ENCODE assay signal across 8 mouse cellular contexts in genomic region chr5:3543629-3544479, GRCm38 (mm10). TPM values are rescaled to one million over a fixed set of nuclear protein-coding genes. Genes with fewer than 3 reads are reported as not detected.
A peak's percentile ranks its signal among the peaks of the same experiment; 100 is the strongest.
DNase-seq lines count a peak whose midpoint lies in the region; ATAC-seq lines count a peak whose summit lies in the region.

Fam133b (plus strand) TSS chr5:3543833.

- peaks cover 22% of the 10 kb centered on the region for H3K4me1 ChIP-seq in hindbrain, embryonic 12.5 days

- H3K4me2 ChIP-seq in hindbrain, embryonic 12.5 days (replicated peaks), result peak within 1 kb of the TSS; percentile 77

- no peaks in the 10 kb centered on the region for H3K27me3 ChIP-seq in hindbrain, embryonic 12.5 days

- H3K27ac ChIP-seq in hindbrain, embryonic 12.5 days, result peak within 1 kb of the TSS; percentile 89

- H3K36me3 ChIP-seq in hindbrain, embryonic 12.5 days, result no peaks in the 10 kb centered on the region

- peak; percentile 97 for ATAC-seq in hindbrain, embryonic 12.5 days (ENCODE audit: low FRiP score)

- under 1% methylated on average over 80 of the region's 80 CpGs for WGBS in hindbrain, embryonic 12.5 days

- peak; percentile 96 for DNase-seq in MN1 (ENCODE audit: low spot score)
- DNase-seq in cerebellum, adult 9-10 months, result peak; percentile 95
- DNase-seq in frontal cortex, adult 2 months (ENCODE audit: extremely low spot score in 1 of 2, low spot score in 1 of 2), result peak; percentile 84 to 99
- peak; percentile 97 to 98 for DNase-seq in layer of hippocampus, postnatal 14 days (ENCODE audit: low spot score in 2 of 2)
- DNase-seq in lung, postnatal 14 days, result peak; percentile 99
- DNase-seq in retina, adult 2 months (ENCODE audit: low read depth, low spot score), result peak; percentile 80
- peak; percentile 92 to 95 for DNase-seq in thymus, postnatal 36 days

- peak within 1 kb of the TSS; percentile 91 for H3K4me3 ChIP-seq in hindbrain, embryonic 12.5 days

- H3K9me3 ChIP-seq in hindbrain, embryonic 12.5 days (replicated peaks), result no peaks in the 10 kb centered on the region

- H3K9ac ChIP-seq in hindbrain, embryonic 12.5 days, result peak within 1 kb of the TSS; percentile 94

RNA-seq across cellular contexts. Expression of gene Fam133b, which starts in this region (rescaled TPM):
- polyA plus RNA-seq in frontal cortex, adult 2 months (2012; rRNA removed), result 28.5 and 29.1 TPM in 2 replicates
- 32.4 and 35.1 TPM in 2 replicates for polyA plus RNA-seq in hindbrain, embryonic 12.5 days (2016; fragmentation: Nextera tagmentation; extraction: Ambion mirVana)
- 10 to 100 TPM; 43.5 to 46.2 TPM for total RNA-seq in layer of hippocampus, postnatal 14 days (2021)

Comparison
In these comparisons a context has a peak if more than half of its experiments do, and no peak if none do; other contexts are left out.
1. Peak in every context shown above with its lines: DNase-seq, ATAC-seq, H3K4me3 ChIP-seq and H3K27ac ChIP-seq.